Mouse (Mus musculus) kidney, postnatal 0 days (tissue): Measurements from ENCODE around the gene Mthfs. TPM values are rescaled to one million over a fixed set of nuclear protein-coding genes. Genes with fewer than 3 reads are reported as not detected.
"Not testable (repeated sequence)": the region's sequence is repeated elsewhere in the genome, so short reads cannot be mapped to it uniquely, and the experiment has no call there.

Experiments used
- ATAC-seq: fragments of 200-750 bp; cut with Nextera tagmentation; replicated peaks from 2 replicates; pipeline ENCODE4 v1.8.0; 2017; ENCODE audit warnings: low read depth, moderate number of reproducible peaks, moderate TSS enrichment, moderate library complexity; ENCODE audit not compliant: low FRiP score
- DNase-seq: peaks from one replicate; pipeline ENCODE4 v3.0.0-alpha.2; 2016; ENCODE audit warnings: low spot score
- H3K27ac ChIP-seq: fragments of 300-500 bp; sonication (generic); 2 replicates; pipeline ENCODE4 v1.5.1; 2014; ENCODE audit warnings: mild to moderate bottlenecking
- H3K27me3 ChIP-seq: fragments of 300-500 bp; sonication (generic); 2 replicates; pipeline ENCODE4 v1.6.1; 2014; ENCODE audit warnings: low read length, mixed read lengths; ENCODE audit not compliant: insufficient read depth
- H3K36me3 ChIP-seq: fragments of 300-500 bp; sonication (generic); 2 replicates; pipeline ENCODE4 v1.6.1; 2014; ENCODE audit warnings: low read length, mixed read lengths; ENCODE audit not compliant: insufficient read depth
- H3K4me1 ChIP-seq: fragments of 300-500 bp; sonication (generic); replicated peaks from 2 replicates; pipeline ENCODE4 v1.6.1; 2014; ENCODE audit warnings: antibody characterized with exemption, low read length, mixed read lengths; ENCODE audit not compliant: insufficient read depth
- H3K4me2 ChIP-seq: fragments of 300-500 bp; sonication (generic); 2 replicates; pipeline ENCODE4 v1.6.1; 2014; ENCODE audit warnings: mild to moderate bottlenecking, low read length, moderate library complexity, mixed read lengths
- H3K4me3 ChIP-seq: fragments of 300-500 bp; sonication (generic); replicated peaks from 2 replicates; pipeline ENCODE4 v1.5.1; 2014; ENCODE audit warnings: low read depth, low read length
- H3K9ac ChIP-seq: fragments of 300-500 bp; sonication (generic); 2 replicates; pipeline ENCODE4 v1.6.1; 2014; ENCODE audit warnings: low read depth, low read length
- H3K9me3 ChIP-seq: fragments of 300-500 bp; sonication (generic); replicated peaks from 2 replicates; pipeline ENCODE4 v1.6.1; 2016; ENCODE audit warnings: low read length, inconsistent platforms, mixed read lengths
- CTCF ChIP-seq: IDR thresholded peaks from 2 replicates; pipeline ENCODE4 v1.5.1; 2016; ENCODE audit warnings: antibody characterized with exemption, low read depth, mild to moderate bottlenecking, moderate library complexity
- WGBS: fragments of 180-500 bp; shearing (Covaris S2); extraction: QIAGEN DNeasy Blood & Tissue Kit; methylation state at CpG from one replicate; pipeline ENCODE4 v1.1.7; 2014; 5-methylcytosine and 5-hydroxymethylcytosine counted together
- polyA plus RNA-seq: library from polyadenylated mRNA; unstranded; fragments of >200 nt; fragmentation: Nextera tagmentation; extraction: Ambion mirVana; gene quantifications from 2 replicates; pipeline ENCODE4 v1.2.1, GENCODE M21; 2015

Mthfs gene
- polyA plus RNA-seq, 1 experiment from 2014 or later, result 50.1 TPM

- H3K36me3 ChIP-seq, DNase-seq, H3K9me3 ChIP-seq, ATAC-seq, H3K9ac ChIP-seq, H3K4me1 ChIP-seq, H3K27ac ChIP-seq, H3K27me3 ChIP-seq, H3K4me2 ChIP-seq, H3K4me3 ChIP-seq: not testable (repeated sequence)
Observed at GRCm38 (mm10) chr9:89202256-89202655, 8.2 kb upstream of the Mthfs start.

- not testable (repeated sequence) for H3K9me3 ChIP-seq, H3K27ac ChIP-seq, H3K9ac ChIP-seq, H3K27me3 ChIP-seq, ATAC-seq, DNase-seq, H3K4me3 ChIP-seq, H3K4me2 ChIP-seq, H3K36me3 ChIP-seq, H3K4me1 ChIP-seq
- WGBS, result 92% methylated on average over 1 of the region's 1 CpGs
Observed at GRCm38 (mm10) chr9:89208939-89209338, 1.5 kb upstream of the Mthfs start.

GRCm38 (mm10) chr9:89211065-89211858, 786 bp downstream of the Mthfs start:
- H3K36me3 ChIP-seq, H3K9me3 ChIP-seq, H3K9ac ChIP-seq, H3K27me3 ChIP-seq, H3K4me1 ChIP-seq: not testable (repeated sequence)
- ATAC-seq (peak; percentile 95), DNase-seq (peak; percentile 15)
- Histone ChIP-seq H3K27ac (peak overlapping the region; percentile 82), H3K4me3 (peak overlapping the region; percentile 26), H3K4me2 (peak overlapping the region; percentile 41)
- WGBS, result 9% methylated on average over 5 of the region's 44 CpGs

GRCm38 (mm10) chr9:89212428-89212827, 2.0 kb downstream of the Mthfs start:
- not testable (repeated sequence) for ATAC-seq, H3K36me3 ChIP-seq, H3K4me1 ChIP-seq, DNase-seq, H3K27me3 ChIP-seq, H3K9me3 ChIP-seq, H3K4me3 ChIP-seq, H3K9ac ChIP-seq, H3K4me2 ChIP-seq, H3K27ac ChIP-seq
- peak; percentile 41; the same call in 1 of the 2 replicates for TF ChIP-seq CTCF
- 46% methylated on average over 1 of the region's 1 CpGs for WGBS

GRCm38 (mm10) chr9:89218174-89218573, 7.7 kb downstream of the Mthfs start:
- H3K4me2 ChIP-seq, ATAC-seq, H3K27me3 ChIP-seq, H3K4me3 ChIP-seq, H3K9ac ChIP-seq, H3K27ac ChIP-seq, H3K36me3 ChIP-seq, H3K4me1 ChIP-seq, DNase-seq, H3K9me3 ChIP-seq: not testable (repeated sequence)
- WGBS, result 81% methylated on average over 4 of the region's 4 CpGs

- WGBS, result 98% methylated on average over 3 of the region's 4 CpGs
- not testable (repeated sequence) for H3K27ac ChIP-seq, H3K27me3 ChIP-seq, H3K9me3 ChIP-seq, H3K4me2 ChIP-seq, DNase-seq, H3K4me1 ChIP-seq, H3K9ac ChIP-seq, H3K4me3 ChIP-seq, H3K36me3 ChIP-seq, ATAC-seq
Observed at GRCm38 (mm10) chr9:89219668-89220067, 9.2 kb downstream of the Mthfs start.

GRCm38 (mm10) chr9:89220704-89221287, 10.3 kb downstream of the Mthfs start:
- not testable (repeated sequence) for H3K27ac ChIP-seq, H3K36me3 ChIP-seq, H3K4me2 ChIP-seq, H3K9ac ChIP-seq, H3K4me1 ChIP-seq, H3K4me3 ChIP-seq, DNase-seq, ATAC-seq, H3K9me3 ChIP-seq, H3K27me3 ChIP-seq
- 68% methylated on average over 6 of the region's 6 CpGs for WGBS
